Mouse (Mus musculus): ENCODE results near the gene Atp5j. TPM values are rescaled to one million over a fixed set of nuclear protein-coding genes. Genes with fewer than 3 reads are reported as not detected.

The Atp5j gene
- total and polyA plus RNA-seq, 3 experiments: 192 to 484 (median 451) TPM

GRCm38 (mm10) chr16:84807874-84808273, 27.6 kb downstream of the Atp5j start:
- no peak for DNase-seq

- DNase-seq: no peak
Observed at GRCm38 (mm10) chr16:84806175-84806574, 29.2 kb downstream of the Atp5j start.

- DNase-seq: peak; percentile 9
Observed at GRCm38 (mm10) chr16:84804866-84805265, 30.6 kb downstream of the Atp5j start.

- DNase-seq: peak; percentile 71
Observed at GRCm38 (mm10) chr16:84802217-84802616, 33.2 kb downstream of the Atp5j start.

GRCm38 (mm10) chr16:84800038-84800437, 35.4 kb downstream of the Atp5j start:
- no peak for DNase-seq

GRCm38 (mm10) chr16:84796678-84797077, 38.7 kb downstream of the Atp5j start:
- no peak for DNase-seq

- no peak for DNase-seq
Observed at GRCm38 (mm10) chr16:84795337-84795736, 40.1 kb downstream of the Atp5j start.

- DNase-seq: no peak
Observed at GRCm38 (mm10) chr16:84793401-84793800, 42.0 kb downstream of the Atp5j start.

GRCm38 (mm10) chr16:84790595-84791165, 44.7 kb downstream of the Atp5j start:
- no peak for DNase-seq

- no peak for DNase-seq
Observed at GRCm38 (mm10) chr16:84784966-84785365, 50.5 kb downstream of the Atp5j start.

- DNase-seq: no peak
Observed at GRCm38 (mm10) chr16:84783279-84783678, 52.1 kb downstream of the Atp5j start.

- DNase-seq: no peak
Observed at GRCm38 (mm10) chr16:84779718-84780117, 55.7 kb downstream of the Atp5j start.

- DNase-seq: no peak
Observed at GRCm38 (mm10) chr16:84778861-84779630, 56.4 kb downstream of the Atp5j start.

GRCm38 (mm10) chr16:84778431-84778830, 57.0 kb downstream of the Atp5j start:
- no peak for DNase-seq

Other genes starting within 250 kb of the Atp5j start
- 10 to 100 TPM; 44.0 to 48.8 TPM for gene Mrpl39, start 99.9 kb downstream of the Atp5j start, total RNA-seq (2021)
- 9.9 and 16.9 TPM in 2 replicates for gene Mrpl39, start 99.9 kb downstream of the Atp5j start, polyA plus RNA-seq (2012; rRNA removed)
- gene Jam2, start 61.5 kb downstream of the Atp5j start, total RNA-seq (2021): 10 to 100 TPM; 11.5 to 15.0 TPM
- 4.5 and 4.8 TPM in 2 replicates for gene Jam2, start 61.5 kb downstream of the Atp5j start, polyA plus RNA-seq (2012; rRNA removed)
- gene Gabpa, start 700 bp downstream of the Atp5j start, total RNA-seq (2021): 10 to 100 TPM; 44.1 to 46.1 TPM
- 2.6 and 2.7 TPM in 2 replicates for gene Gabpa, start 700 bp downstream of the Atp5j start, polyA plus RNA-seq (2012; rRNA removed)